Mouse (Mus musculus) CD4-positive, CD25-positive, alpha-beta regulatory T cell, adult 2 months (primary cell): ENCODE measurements at regions not wholly inside any gene's neighbourhood (a gene's known extent, or its start where the extent isn't known, plus 50 kb on each side); places are given as distances from the start of the nearest gene placed in this dataset.

Experiments used
- DNase-seq: peaks from one replicate; pipeline ENCODE4 v3.0.0-alpha.2; 2012; ENCODE audit warnings: low read depth, low spot score

GRCm38 (mm10) chr3:148659024-148659423, 331.3 kb downstream of the Adgrl2 start:
- DNase-seq: no peak

DNA sequence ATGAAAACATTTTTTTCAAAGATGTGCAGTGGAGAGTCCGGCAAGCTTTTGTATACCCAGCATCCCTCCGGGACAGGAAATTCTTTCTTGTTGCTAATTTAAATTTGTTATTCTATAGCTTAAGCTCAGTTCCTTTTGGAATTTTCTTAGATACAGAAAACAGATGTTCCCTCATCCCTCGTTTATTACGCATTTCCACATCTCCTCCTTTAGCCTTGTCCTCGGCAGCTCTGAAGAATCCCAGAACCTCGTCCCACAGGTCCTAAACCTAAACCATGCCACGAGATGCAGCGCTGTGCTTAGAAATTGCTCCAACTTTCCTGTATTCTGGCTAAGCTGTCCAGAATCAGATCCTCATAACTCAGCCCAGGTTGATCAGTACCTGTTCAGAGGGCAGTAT, 332.0 kb downstream of the Adgrl2 start:
- DNase-seq: no peak

DNA sequence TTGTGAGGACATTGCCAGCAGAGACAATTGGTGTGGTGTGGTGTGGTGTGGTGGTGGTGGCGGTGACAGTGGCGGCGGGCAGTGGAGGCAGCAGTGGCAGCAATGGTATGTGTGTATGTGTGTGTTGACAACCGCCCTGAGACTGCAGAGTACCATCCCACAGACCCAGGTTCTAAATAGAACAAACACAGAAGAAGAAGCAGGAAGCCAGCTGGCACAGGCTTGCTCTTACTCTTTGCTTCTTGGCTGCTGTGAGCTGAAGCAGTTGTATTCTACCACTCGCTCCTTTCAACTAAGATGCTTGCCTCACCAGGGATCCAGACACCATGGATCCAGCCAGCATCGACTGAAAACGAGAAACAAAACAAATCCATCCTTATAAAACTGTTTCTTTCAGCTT, 334.2 kb downstream of the Adgrl2 start:
- no peak for DNase-seq

DNA sequence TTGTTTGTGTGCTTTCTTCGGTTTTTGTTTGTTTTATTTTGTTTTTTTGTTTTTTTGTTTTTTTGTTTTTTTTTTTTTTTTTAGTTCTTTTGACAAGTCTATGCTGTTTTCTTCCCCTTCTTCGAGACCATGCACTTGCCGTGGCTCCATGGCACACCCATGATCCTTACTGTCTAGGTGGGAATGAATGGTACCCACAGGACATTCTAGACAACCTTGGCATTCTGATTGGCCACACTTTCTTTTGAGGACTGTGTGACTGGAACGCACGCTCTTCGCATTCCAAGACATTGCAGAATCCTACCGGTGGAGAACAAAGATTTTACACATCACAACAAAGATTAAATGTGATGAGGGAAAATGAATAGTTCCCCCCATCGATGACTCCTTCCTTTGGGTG, 340.1 kb downstream of the Adgrl2 start:
- DNase-seq: no peak

GRCm38 (mm10) chr3:148644924-148645323, 345.4 kb downstream of the Adgrl2 start:
- no peak for DNase-seq

DNA sequence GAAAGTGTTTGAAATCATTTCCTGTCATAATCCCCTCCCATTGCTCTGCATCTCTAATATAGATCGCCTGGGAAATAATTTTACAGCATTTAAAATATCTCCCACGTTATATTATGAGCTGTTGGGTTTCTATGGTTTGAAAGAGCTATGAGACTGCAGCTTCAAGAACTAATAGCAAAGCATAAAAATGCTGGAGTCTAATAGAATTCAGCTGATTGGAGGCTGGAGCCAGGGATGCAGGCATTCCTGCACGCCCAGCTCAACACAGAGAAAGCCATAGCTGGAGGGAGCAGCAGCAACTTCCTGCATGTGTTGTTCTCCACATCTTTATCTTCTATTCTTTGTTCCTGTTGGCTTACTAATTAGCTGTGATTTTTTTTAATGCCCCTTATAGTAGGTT, 348.8 kb downstream of the Adgrl2 start:
- DNase-seq: no peak

- DNase-seq: no peak
Observed at GRCm38 (mm10) chr3:148640680-148641101, 349.7 kb downstream of the Adgrl2 start.

- DNase-seq: no peak
Observed at GRCm38 (mm10) chr3:148635101-148635500, 355.3 kb downstream of the Adgrl2 start.

DNA sequence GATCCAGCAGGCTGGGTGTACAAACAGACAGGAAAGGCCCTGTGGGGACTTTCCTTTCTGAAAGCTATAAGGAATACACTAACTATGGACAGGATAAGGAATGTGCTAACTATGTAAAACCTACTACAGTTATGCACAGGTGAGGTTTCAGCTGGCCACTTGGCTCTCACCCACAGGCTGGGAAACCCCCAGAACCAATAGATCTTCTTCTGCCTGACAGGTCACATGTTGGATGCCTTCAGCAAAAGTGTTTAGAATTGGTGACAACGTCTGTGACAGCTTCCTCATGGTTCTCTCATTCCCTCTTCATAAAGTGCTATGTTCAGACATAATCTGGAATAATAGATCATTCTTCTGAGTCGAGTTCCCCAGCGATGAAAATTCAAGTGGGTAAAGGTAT, 356.0 kb downstream of the Adgrl2 start:
- no peak for DNase-seq

- no peak for DNase-seq
Observed at GRCm38 (mm10) chr3:148633291-148633690, 357.1 kb downstream of the Adgrl2 start.

GRCm38 (mm10) chr3:148632449-148632848, 357.9 kb downstream of the Adgrl2 start:
- no peak for DNase-seq

DNA sequence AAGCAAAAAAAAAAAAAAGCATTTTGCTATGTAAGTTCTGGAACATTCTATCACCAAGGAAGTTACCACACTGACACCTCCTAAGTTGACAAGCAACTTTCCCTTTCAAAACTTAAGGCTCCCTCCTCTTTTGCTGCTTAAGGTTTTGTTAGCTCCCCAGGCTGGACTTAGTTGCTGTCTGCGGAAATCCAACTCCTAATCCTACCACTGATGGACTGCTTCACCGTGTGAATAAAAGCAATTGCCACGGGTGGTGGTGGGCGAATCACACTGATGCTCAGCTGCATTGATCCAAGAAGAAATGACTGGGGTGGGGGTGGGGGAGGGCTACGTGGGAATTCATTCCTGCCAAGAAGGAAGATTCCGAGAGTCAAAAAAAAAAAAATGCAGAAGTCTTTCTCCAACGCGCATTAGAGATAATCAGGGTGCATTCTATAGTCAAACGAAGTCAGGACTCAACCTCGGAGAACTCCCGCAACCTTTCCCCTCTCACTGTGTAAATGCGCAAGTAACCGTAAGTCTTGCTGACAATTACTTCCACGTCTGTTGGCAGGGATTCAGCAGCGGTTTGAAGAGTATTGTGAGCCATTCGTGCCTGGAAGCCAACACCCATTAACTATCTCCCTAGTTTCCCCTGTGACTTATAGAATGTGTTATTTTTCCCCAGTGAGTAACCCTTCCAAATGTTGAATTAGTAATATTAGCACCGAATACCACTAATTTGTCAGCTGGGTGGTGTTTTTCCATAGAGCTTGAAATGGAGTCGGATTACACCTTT, 358.8 kb downstream of the Adgrl2 start:
- DNase-seq: no peak

DNA sequence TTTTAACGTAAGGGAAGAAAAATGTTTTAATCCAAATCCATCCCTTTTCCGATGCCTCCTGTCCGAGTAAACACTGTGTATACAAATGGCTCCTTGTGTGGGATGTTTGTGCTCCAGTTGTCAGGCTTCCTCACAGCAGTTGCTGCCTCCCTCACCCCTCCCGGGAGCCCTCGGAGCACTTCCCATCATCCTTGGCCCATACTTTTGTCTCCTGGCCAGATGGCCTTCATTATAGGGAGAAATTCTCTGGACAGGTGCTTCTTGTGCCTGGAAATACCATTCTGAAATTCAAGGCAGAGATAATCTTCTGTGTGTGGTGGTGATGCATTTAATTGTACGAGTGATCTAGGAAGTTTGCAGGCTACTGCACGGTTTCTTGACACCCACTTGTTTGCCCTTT, 359.5 kb downstream of the Adgrl2 start:
- no peak for DNase-seq

DNA sequence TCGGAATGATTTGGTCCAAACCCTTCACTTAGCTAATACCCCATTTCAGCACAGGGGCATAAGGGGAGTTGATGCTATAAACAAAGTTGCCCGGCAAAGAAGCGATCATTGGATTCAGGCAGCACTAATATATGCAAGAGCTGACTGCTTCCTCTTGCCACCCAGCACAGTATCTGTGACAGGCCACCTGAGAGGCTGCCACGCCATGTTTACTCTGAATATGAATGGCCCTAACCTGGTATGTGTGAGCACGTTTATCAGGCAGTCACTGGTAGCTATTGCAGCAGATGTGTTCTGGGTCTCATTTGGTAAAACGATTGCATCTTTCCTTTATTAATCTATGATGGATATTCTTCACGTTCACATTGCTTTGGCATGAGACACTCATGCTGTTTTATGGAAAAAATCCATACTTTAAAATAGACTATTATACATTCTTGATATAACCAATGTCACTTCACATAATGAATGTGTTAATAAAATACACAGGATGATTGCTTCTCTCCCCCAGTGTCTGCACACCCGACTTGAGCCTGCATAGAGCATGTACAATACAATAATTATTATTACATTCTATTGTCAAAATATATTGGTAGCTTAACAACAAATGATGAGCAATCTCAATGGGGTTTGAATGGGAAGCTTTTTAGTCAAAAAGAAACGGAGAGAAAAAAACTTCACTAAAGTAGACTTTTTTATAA, 375.2 kb downstream of the Adgrl2 start:
- no peak for DNase-seq

GRCm38 (mm10) chr3:148613443-148613842, 376.9 kb downstream of the Adgrl2 start:
- no peak for DNase-seq

DNA sequence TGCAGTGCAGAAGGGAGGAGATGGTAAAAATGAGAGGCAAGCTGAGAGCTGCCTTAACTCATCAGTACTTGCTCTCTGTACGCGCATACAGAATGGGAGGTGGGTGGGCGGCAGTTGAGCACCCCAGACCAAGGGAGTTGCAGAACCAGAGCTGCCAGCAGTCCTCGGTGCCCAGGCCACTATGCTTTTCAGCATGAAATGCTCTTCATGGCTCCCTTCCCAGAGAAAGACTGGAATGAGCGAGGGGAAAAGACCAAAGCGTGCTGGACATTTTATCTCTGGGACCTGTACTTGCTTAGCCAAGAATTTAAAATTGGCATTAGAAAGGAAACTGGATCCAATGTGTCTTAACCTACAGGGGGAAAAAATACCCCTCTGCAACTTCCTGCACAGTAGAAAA, 387.1 kb downstream of the Adgrl2 start:
- DNase-seq: no peak

GRCm38 (mm10) chr3:148602730-148603255, 387.6 kb downstream of the Adgrl2 start:
- DNase-seq: no peak

DNA sequence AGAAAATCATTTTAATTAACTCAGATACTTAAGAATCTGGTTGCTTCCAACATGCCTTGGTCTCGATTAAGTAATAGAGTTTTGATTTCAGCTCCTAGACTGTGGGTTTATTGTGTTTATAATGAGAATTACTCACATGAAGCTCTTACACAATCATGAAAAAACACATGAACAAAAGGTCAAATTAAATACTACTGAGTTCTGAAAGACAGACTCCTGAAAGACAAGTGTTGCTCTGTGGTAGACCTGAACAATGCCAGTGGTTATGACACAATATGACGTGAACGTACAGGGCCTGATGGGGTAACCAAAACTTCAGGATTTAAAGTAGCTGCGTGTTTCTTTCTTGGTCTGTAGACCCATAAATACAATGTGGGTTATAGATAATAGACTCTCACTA, 394.8 kb downstream of the Adgrl2 start:
- no peak for DNase-seq

DNA sequence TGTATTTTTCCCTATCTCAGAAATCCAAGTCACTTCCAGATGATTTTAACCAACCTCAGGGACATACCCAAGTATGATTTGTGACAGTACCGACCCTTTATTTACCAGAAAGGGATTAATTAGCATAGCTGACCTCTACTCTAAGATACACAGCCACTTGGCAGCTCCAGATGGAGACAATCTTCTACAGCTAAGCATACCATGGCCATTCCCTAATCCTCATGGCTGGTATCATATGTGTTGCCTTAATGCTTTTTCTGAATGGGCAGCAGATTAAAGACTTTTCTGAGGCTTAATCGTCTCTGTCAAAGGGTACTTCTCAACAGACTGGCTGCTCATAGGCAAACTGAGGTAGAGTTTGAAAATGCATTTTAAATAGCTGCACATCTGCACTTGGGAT, 400.8 kb downstream of the Adgrl2 start:
- no peak for DNase-seq

DNA sequence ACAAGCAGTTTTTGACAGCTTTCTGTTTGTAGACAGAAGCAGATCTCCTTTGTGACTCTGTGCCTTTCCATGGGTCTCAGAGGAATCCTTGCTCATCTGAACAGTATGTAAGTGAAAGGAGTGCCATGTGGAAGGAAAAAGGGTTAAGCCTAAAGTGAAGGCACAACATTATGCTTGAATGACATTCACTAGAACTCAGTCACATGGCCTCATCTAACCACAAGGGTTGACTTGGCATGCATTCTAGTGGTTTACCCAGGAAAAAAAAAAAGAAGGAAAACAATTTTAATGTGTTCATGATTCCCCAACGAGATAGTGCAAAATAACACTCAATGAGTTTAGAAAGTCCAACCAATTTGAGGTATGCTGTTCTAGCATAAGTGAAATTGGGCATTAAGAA, 414.6 kb downstream of the Adgrl2 start:
- no peak for DNase-seq

- no peak for DNase-seq
Observed at GRCm38 (mm10) chr3:148572493-148572892, 417.9 kb downstream of the Adgrl2 start.

DNA sequence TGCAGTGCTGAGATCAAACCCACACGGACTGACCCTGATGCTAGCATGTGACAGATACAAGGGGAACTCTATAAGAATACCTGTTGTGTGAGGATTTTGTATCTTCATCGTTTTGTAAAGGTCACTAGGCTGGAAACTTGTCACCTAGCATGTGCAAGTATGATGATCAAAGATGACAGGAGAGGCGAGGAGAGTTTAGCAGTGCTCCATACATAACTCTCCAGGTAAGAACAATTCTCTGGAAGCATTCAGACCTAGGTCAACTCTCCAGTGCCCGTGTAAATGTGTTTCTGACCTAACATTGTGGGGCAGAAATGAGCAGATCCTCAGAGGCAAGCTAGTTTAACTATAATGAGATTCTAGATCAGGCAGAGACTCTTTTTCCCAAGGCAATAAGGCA, 425.6 kb downstream of the Adgrl2 start:
- DNase-seq: no peak

GRCm38 (mm10) chr3:148561211-148561610, 429.1 kb downstream of the Adgrl2 start:
- DNase-seq: no peak
